Mouse (Mus musculus): ENCODE data around the gene Zfp358.

GRCm38 (mm10) chr8:3483546-3483945 lies 9.4 kb upstream of the Zfp358 start:
- TF ChIP-seq CTCF (IDR thresholded peaks at IDR 0.05; ENCODE audit: insufficient read depth, low read depth, low read length) (no peak), POLR2A (IDR thresholded peaks at IDR 0.05; ENCODE audit: insufficient read depth, low read depth, low read length) (no peak)
